Mouse (Mus musculus) stomach, embryonic 15.5 days (tissue): ENCODE results near the gene Itm2c. TPM values are rescaled to one million over a fixed set of nuclear protein-coding genes. Genes with fewer than 3 reads are reported as not detected.

Experiments used
- ATAC-seq: fragments of 200-750 bp; cut with Nextera tagmentation; 2 replicates; pipeline ENCODE4 v1.8.0; 2017; ENCODE audit warnings: low read depth, moderate number of reproducible peaks, moderate TSS enrichment; ENCODE audit not compliant: insufficient read depth, low FRiP score
- H3K27ac ChIP-seq: fragments of 300-500 bp; sonication (generic); 2 replicates; pipeline ENCODE4 v1.5.1; 2015; ENCODE audit warnings: mild to moderate bottlenecking, inconsistent platforms
- H3K27me3 ChIP-seq: fragments of 300-500 bp; sonication (generic); replicated peaks from 2 replicates; pipeline ENCODE4 v1.6.1; 2015; ENCODE audit warnings: inconsistent platforms
- H3K36me3 ChIP-seq: fragments of 300-500 bp; sonication (generic); 2 replicates; pipeline ENCODE4 v1.6.1; 2015; ENCODE audit warnings: inconsistent platforms
- H3K4me1 ChIP-seq: fragments of 300-500 bp; sonication (generic); 2 replicates; pipeline ENCODE4 v1.6.1; 2015; ENCODE audit warnings: inconsistent platforms
- H3K4me2 ChIP-seq: fragments of 300-500 bp; sonication (generic); 2 replicates; pipeline ENCODE4 v1.6.1; 2015; ENCODE audit warnings: mild to moderate bottlenecking, inconsistent platforms
- H3K4me3 ChIP-seq: fragments of 300-500 bp; sonication (generic); replicated peaks from 2 replicates; pipeline ENCODE4 v1.5.1; 2015; ENCODE audit warnings: inconsistent platforms
- H3K9ac ChIP-seq: fragments of 300-500 bp; sonication (generic); 2 replicates; pipeline ENCODE4 v1.6.1; 2015; ENCODE audit warnings: inconsistent platforms
- H3K9me3 ChIP-seq: fragments of 300-500 bp; sonication (generic); 2 replicates; pipeline ENCODE4 v1.6.1; 2016; ENCODE audit warnings: inconsistent platforms
- WGBS: fragments of 180-500 bp; shearing (Covaris S2); methylation state at CpG from one replicate; pipeline ENCODE4 v1.1.7; 2015; 5-methylcytosine and 5-hydroxymethylcytosine counted together
- polyA plus RNA-seq: library from polyadenylated mRNA; unstranded; fragments of >200 nt; fragmentation: Nextera tagmentation; extraction: Ambion mirVana; gene quantifications from 2 replicates; pipeline ENCODE4 v1.2.1, GENCODE M21; 2015

Itm2c gene
- polyA plus RNA-seq, 1 experiment from 2014 or later: 165 TPM

DNA sequence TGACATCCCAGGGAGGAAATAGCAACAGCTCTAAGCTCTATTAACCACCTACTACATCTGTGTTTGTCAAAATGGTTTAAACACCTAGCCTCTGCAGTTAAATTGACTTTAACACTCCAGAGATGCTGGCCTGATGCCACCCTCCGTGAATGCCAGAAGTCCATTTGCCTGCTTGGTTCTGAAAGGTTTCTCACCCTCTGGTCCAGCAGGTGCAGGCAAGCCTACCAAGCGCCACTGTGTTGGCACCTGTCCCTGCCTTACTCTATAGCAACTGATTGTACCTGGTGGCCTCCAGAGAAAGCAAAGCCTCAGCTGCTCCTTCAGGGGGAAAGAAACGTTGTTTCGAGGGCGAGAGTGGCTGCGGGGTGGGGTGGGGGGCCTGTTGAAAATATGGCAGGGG, 42.2 kb downstream of the Itm2c start:
- no peak for ATAC-seq
- Histone ChIP-seq H3K4me2 (no peak overlapping the region), H3K9me3 (no peaks in the 10 kb centered on the region), H3K4me1 (peaks cover 12% of the 10 kb centered on the region; the same call in 1 of the 2 replicates), H3K27me3 (no peaks in the 10 kb centered on the region), H3K27ac (no peak overlapping the region), H3K36me3 (no peaks in the 10 kb centered on the region), H3K4me3 (no peak overlapping the region), H3K9ac (no peak overlapping the region)
- 53% methylated on average over 6 of the region's 6 CpGs for WGBS

DNA sequence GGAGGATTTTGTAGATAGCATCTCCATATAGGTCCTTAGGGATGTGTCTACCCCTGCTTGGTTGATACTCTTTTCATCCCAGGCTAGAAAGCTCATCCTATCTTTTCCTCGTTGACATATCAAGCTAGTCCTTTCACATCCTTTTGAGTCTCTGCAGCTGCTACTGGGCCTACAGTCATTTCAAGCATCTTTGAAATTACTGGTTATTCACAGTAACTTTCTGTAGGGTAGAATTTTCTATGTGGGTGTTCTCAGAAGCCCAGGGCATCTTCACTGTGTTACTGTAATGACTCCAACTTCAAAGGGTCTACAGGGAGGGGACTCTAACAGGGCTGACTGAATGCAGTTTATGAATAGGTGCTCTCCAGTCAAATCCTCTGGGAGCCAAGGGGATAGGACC, 43.2 kb downstream of the Itm2c start:
- H3K36me3 ChIP-seq: no peaks in the 10 kb centered on the region
- ATAC-seq: no peak
- peaks cover 11% of the 10 kb centered on the region; the same call in 1 of the 2 replicates for H3K4me1 ChIP-seq
- H3K4me2 ChIP-seq: no peak overlapping the region
- no peaks in the 10 kb centered on the region for H3K27me3 ChIP-seq
- H3K9me3 ChIP-seq: no peaks in the 10 kb centered on the region
- H3K4me3 ChIP-seq: no peak overlapping the region
- H3K9ac ChIP-seq: no peak overlapping the region
- no peak overlapping the region for H3K27ac ChIP-seq
- 60% methylated on average over 1 of the region's 1 CpGs for WGBS

DNA sequence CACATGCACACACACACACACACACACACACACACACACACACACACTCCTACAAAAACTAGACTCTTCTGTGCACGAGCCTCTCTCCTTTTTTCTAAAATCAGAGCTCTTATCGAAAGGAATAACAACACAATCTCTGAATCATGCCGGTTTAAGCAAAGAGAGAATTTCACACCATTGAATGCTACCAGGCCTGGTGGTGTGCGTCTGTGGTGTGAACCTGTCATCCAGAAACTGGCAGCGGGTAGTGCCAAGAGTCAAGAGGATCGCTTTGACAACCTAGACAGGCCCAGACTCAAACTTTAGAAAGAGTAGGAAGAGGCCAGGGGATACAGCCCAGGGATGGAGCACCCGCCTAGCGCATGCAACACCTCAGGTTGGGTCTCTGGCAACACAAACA, 48.2 kb downstream of the Itm2c start:
- Histone ChIP-seq H3K4me2 (no peak overlapping the region), H3K36me3 (no peaks in the 10 kb centered on the region), H3K4me1 (no peaks in the 10 kb centered on the region), H3K27ac (no peak overlapping the region), H3K4me3 (no peak overlapping the region), H3K9ac (no peak overlapping the region), H3K9me3 (no peaks in the 10 kb centered on the region), H3K27me3 (no peaks in the 10 kb centered on the region)
- ATAC-seq: no peak
- WGBS: 77% methylated on average over 8 of the region's 8 CpGs

DNA sequence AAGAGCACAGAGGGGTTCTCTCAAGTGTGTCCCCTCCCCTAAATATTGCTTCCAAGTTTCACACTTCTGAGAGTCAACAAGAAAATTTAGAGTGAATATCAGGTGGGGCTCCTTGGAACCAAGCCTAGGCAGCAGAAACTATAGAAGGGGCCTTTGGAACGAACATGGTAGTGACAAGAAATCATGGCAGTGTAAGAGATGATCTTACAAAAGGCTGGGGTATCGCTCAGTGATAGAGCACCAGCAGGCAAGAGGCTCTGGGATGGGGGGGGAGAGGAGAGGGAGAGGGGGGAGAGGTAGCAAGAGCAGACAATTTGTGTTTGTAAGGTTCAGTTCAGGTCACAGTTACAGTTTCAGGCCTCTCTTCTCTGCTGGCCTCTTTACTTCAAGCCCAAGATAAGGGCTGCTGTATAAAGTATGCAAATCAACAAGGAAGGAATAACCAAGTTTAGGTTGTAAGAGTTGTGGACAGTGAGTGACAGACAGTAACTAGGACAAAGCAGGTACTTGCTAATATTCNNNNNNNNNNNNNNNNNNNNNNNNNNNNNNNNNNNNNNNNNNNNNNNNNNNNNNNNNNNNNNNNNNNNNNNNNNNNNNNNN, 55.1 kb downstream of the Itm2c start:
- Histone ChIP-seq H3K9me3 (no peaks in the 10 kb centered on the region), H3K9ac (no peak overlapping the region), H3K4me1 (no peaks in the 10 kb centered on the region), H3K4me2 (no peak overlapping the region), H3K27me3 (no peaks in the 10 kb centered on the region), H3K27ac (no peak overlapping the region), H3K4me3 (no peak overlapping the region), H3K36me3 (no peaks in the 10 kb centered on the region)
- no peak for ATAC-seq
- WGBS: 85% methylated on average over 2 of the region's 2 CpGs

- 73% methylated on average over 3 of the region's 3 CpGs for WGBS
- ATAC-seq: no peak
- Histone ChIP-seq H3K36me3 (no peaks in the 10 kb centered on the region), H3K9me3 (no peaks in the 10 kb centered on the region), H3K4me1 (peaks cover 15% of the 10 kb centered on the region; the same call in 1 of the 2 replicates), H3K27me3 (no peaks in the 10 kb centered on the region), H3K4me2 (no peak overlapping the region), H3K4me3 (no peak overlapping the region), H3K9ac (no peak overlapping the region), H3K27ac (no peak overlapping the region)
Measured at GRCm38 (mm10) chr1:85955150-85955549, 61.1 kb downstream of the Itm2c start.

- H3K9me3 ChIP-seq: no peaks in the 10 kb centered on the region
- no peak overlapping the region for H3K4me3 ChIP-seq
- 0 out of 2 replicates have a peak, but pooled peaks have one; percentile 24 for ATAC-seq
- H3K4me1 ChIP-seq: peaks cover 15% of the 10 kb centered on the region; the same call in 1 of the 2 replicates
- WGBS: 59% methylated on average over 5 of the region's 5 CpGs
- no peak overlapping the region for H3K27ac ChIP-seq
- H3K9ac ChIP-seq: no peak overlapping the region
- H3K4me2 ChIP-seq: no peak overlapping the region
- no peaks in the 10 kb centered on the region for H3K36me3 ChIP-seq
- H3K27me3 ChIP-seq: no peaks in the 10 kb centered on the region
Measured at GRCm38 (mm10) chr1:85957290-85957689, 63.2 kb downstream of the Itm2c start.

DNA sequence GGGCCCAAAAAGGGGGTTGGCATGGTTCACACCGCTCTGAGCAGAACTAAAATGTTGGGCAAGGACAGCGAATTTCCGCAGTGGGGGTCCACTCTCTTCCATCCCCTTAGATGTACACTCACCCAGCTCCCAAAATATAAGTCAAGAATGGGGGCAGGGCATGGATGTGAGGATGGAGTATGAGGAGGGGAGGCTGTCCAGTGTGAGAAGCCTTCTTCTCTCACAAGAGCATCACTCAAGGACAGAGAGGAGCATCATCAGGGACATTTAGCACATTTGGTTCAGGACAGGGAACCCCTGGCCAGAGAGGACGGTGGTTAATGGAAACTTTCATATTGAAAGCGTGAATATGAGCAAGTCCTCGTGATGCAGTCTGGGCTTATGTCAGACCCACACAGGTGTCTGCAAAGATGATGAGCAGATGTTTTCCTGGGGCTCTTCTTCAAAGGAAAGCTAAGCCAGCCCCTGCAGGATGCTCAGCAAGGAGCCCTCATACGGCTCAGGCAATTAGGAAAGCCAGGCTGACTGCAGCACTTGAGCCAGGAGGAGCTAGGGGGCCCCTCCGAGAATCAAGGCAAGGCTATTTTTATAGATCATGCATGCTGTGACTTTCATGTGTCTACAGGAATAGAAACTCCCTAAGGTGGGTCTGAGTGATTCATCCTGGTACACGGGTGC, 64.0 kb downstream of the Itm2c start:
- no peak for ATAC-seq
- no peak overlapping the region for H3K9ac ChIP-seq
- no peaks in the 10 kb centered on the region for H3K36me3 ChIP-seq
- H3K27me3 ChIP-seq: no peaks in the 10 kb centered on the region
- no peaks in the 10 kb centered on the region for H3K9me3 ChIP-seq
- H3K4me3 ChIP-seq: no peak overlapping the region
- peaks cover 15% of the 10 kb centered on the region; the same call in 1 of the 2 replicates for H3K4me1 ChIP-seq
- H3K27ac ChIP-seq: no peak overlapping the region
- 53% methylated on average over 9 of the region's 9 CpGs for WGBS
- H3K4me2 ChIP-seq: no peak overlapping the region

Other genes starting within 250 kb of the Itm2c start
- gene Sp100, start 244.3 kb upstream of the Itm2c start, polyA plus RNA-seq: 3.9 and 4.2 TPM in 2 replicates
- gene A630001G21Rik, start 115.6 kb upstream of the Itm2c start, polyA plus RNA-seq: 1.4 and 1.7 TPM in 2 replicates
- gene Cab39, start 100.8 kb upstream of the Itm2c start, polyA plus RNA-seq: 30.6 and 31.4 TPM in 2 replicates
- gene 4933407L21Rik, start 34.2 kb downstream of the Itm2c start, polyA plus RNA-seq: 0.39 and 0.58 TPM in 2 replicates
- 0.04 and 0.05 TPM in 2 replicates for gene Gpr55, start 66.7 kb downstream of the Itm2c start, polyA plus RNA-seq
- gene Spata3, start 122.5 kb downstream of the Itm2c start, polyA plus RNA-seq: not detected in 2 replicates
- 4.7 and 5.9 TPM in 2 replicates for gene 2810459M11Rik, start 151.6 kb downstream of the Itm2c start, polyA plus RNA-seq
- gene Psmd1, start 170.1 kb downstream of the Itm2c start, polyA plus RNA-seq: 147 and 158 TPM in 2 replicates
- gene Htr2b, start 217.7 kb downstream of the Itm2c start, polyA plus RNA-seq: 1.2 TPM in 2 replicates
- gene Gm21972, start 239.4 kb downstream of the Itm2c start, polyA plus RNA-seq: not detected in 2 replicates